13 mouse cellular contexts compared by ENCODE assay signal in the genomic region with DNA sequence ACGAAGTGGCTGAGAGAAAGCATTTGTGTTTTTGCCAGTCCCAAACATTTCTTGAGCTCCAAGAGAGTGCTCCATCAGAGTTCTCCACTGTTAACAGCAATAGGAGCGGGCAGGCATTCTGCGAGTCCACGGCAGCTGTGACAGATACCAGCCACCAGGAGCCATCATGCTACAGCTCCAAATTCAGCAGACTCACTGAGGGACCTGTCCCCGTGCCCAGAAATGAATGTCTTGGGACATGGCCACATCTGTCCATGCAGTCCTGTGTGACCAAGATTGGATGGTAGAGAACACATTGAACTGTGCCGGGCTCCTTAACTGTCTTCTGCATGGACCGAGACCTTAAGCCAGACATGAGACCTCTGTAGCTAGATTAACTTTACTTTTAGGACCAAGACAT. TPM values are rescaled to one million over a fixed set of nuclear protein-coding genes. Genes with fewer than 3 reads are reported as not detected.
DNase-seq lines count a peak whose midpoint lies in the region; ATAC-seq and TF ChIP-seq lines count a peak whose summit lies in the region.
"Had no signal": no experiment of that assay in that cellular context is flagged by ENCODE, and none has a peak within 500 bp of the region (broad histone marks: within the 10 kb centered on the region; RNA-seq: fewer than 3 reads in every experiment).

No protein-coding gene starts in this region.

- peak; percentile 30 for DNase-seq in gastrocnemius, adult 18-20 months (ENCODE audit: low spot score)
- DNase-seq in gastrocnemius, postnatal 36 days, result no peak
- DNase-seq in lung, postnatal 25 days (ENCODE audit: low spot score), result no peak
- peak; percentile 64 to 85 for DNase-seq in lung, postnatal 4 days
- no peak for DNase-seq in liver, postnatal 0 days
- DNase-seq: forebrain, postnatal 0 days; kidney, postnatal 36 days had no signal

- peak overlapping the region; percentile 65 for H3K27ac ChIP-seq in lung, embryonic 16.5 days (ENCODE audit: low read length)
- peak overlapping the region; percentile 39 for H3K27ac ChIP-seq in heart, embryonic 16.5 days (ENCODE audit: low read length)
- H3K27ac ChIP-seq in liver, postnatal 0 days (ENCODE audit: low read depth), result no peak overlapping the region
- no peak overlapping the region for H3K27ac ChIP-seq in hindbrain, embryonic 13.5 days
- H3K27ac ChIP-seq: intestine, embryonic 15.5 days had no signal

- 65% methylated on average over 7 of the region's 7 CpGs for WGBS in lung, embryonic 16.5 days
- 59% methylated on average over 7 of the region's 7 CpGs for WGBS in heart, embryonic 16.5 days
- WGBS in liver, postnatal 0 days (ENCODE audit: insufficient replicate concordance), result 76% methylated on average over 7 of the region's 7 CpGs
- 88% methylated on average over 7 of the region's 7 CpGs for WGBS in hindbrain, embryonic 13.5 days

- no peak overlapping the region for H3K4me2 ChIP-seq in lung, embryonic 16.5 days (ENCODE audit: low read depth, low read length)
- H3K4me2 ChIP-seq in heart, embryonic 16.5 days (ENCODE audit: low read depth, low read length), result no peak overlapping the region
- no peak overlapping the region for H3K4me2 ChIP-seq in liver, postnatal 0 days (ENCODE audit: low read depth, low read length)
- H3K4me2 ChIP-seq in hindbrain, embryonic 13.5 days, result no peak overlapping the region
- H3K4me2 ChIP-seq: intestine, embryonic 15.5 days; liver, embryonic 11.5 days had no signal

- no peak for TF ChIP-seq CTCF in liver, postnatal 0 days (IDR thresholded peaks at IDR 0.05; ENCODE audit: low read depth)

- ATAC-seq in lung, embryonic 16.5 days (ENCODE audit: low read depth), result peak; percentile 55
- peak; percentile 42; the same call in 1 of the 2 replicates for ATAC-seq in heart, embryonic 16.5 days (replicated peaks; ENCODE audit: extremely low read depth, insufficient read depth, low FRiP score)
- ATAC-seq in liver, postnatal 0 days, result no peak
- no peak for ATAC-seq in hindbrain, embryonic 13.5 days (ENCODE audit: low FRiP score)
- ATAC-seq: forebrain, postnatal 0 days; intestine, embryonic 15.5 days had no signal

- intact Hi-C loops in gastrocnemius, postnatal 36 days (cut with DNase I), result loop anchor here (5.0 kb wide), 1 partner anchor 99 kb away; the partner anchor contains the start of gene Gfod1

- no peaks in the 10 kb centered on the region for H3K36me3 ChIP-seq in lung, embryonic 16.5 days (ENCODE audit: control insufficient read depth, insufficient read depth, low read length)
- peaks cover 5% of the 10 kb centered on the region; the same call in 1 of the 2 replicates for H3K36me3 ChIP-seq in heart, embryonic 16.5 days (ENCODE audit: control insufficient read depth, insufficient read depth)
- H3K36me3 ChIP-seq in liver, postnatal 0 days (replicated peaks; ENCODE audit: insufficient read depth, low read length), result peaks cover 9% of the 10 kb centered on the region; the same call in 1 of the 2 replicates
- peaks cover 9% of the 10 kb centered on the region for H3K36me3 ChIP-seq in hindbrain, embryonic 13.5 days
- H3K36me3 ChIP-seq: intestine, embryonic 15.5 days had no signal

- no peak for TF ChIP-seq EP300 in liver, postnatal 0 days (IDR thresholded peaks at IDR 0.05; ENCODE audit: low read depth)

- no peak overlapping the region for H3K4me3 ChIP-seq in lung, embryonic 16.5 days (ENCODE audit: low read length)
- no peak overlapping the region for H3K4me3 ChIP-seq in heart, embryonic 16.5 days (ENCODE audit: low read length)
- no peak overlapping the region for H3K4me3 ChIP-seq in liver, postnatal 0 days (ENCODE audit: low read depth, low read length)
- H3K4me3 ChIP-seq in hindbrain, embryonic 13.5 days, result no peak overlapping the region
- H3K4me3 ChIP-seq: intestine, embryonic 15.5 days; myocyte had no signal

- no peaks in the 10 kb centered on the region for H3K9me3 ChIP-seq in lung, embryonic 16.5 days (ENCODE audit: control insufficient read depth, low read length)
- no peaks in the 10 kb centered on the region for H3K9me3 ChIP-seq in heart, embryonic 16.5 days (replicated peaks; ENCODE audit: control insufficient read depth, low read length)
- H3K9me3 ChIP-seq in liver, postnatal 0 days (ENCODE audit: low read length), result no peaks in the 10 kb centered on the region
- H3K9me3 ChIP-seq in hindbrain, embryonic 13.5 days, result no peaks in the 10 kb centered on the region
- H3K9me3 ChIP-seq: intestine, embryonic 15.5 days had no signal

- H3K4me1 ChIP-seq in lung, embryonic 16.5 days (replicated peaks; ENCODE audit: control insufficient read depth, insufficient read depth, low read length), result peaks cover 21% of the 10 kb centered on the region
- H3K4me1 ChIP-seq in heart, embryonic 16.5 days (ENCODE audit: control insufficient read depth, insufficient read depth, low read length), result peaks cover 11% of the 10 kb centered on the region
- H3K4me1 ChIP-seq in liver, postnatal 0 days (ENCODE audit: insufficient read depth), result peaks cover 10% of the 10 kb centered on the region
- H3K4me1 ChIP-seq in hindbrain, embryonic 13.5 days (replicated peaks), result peaks cover 12% of the 10 kb centered on the region; the same call in 1 of the 2 replicates
- H3K4me1 ChIP-seq: intestine, embryonic 15.5 days had no signal

- H3K9ac ChIP-seq in lung, embryonic 16.5 days (ENCODE audit: low read length), result no peak overlapping the region
- no peak overlapping the region for H3K9ac ChIP-seq in heart, embryonic 16.5 days (ENCODE audit: low read length)
- H3K9ac ChIP-seq in liver, postnatal 0 days (replicated peaks), result no peak overlapping the region
- no peak overlapping the region for H3K9ac ChIP-seq in hindbrain, embryonic 13.5 days
- H3K9ac ChIP-seq: forebrain, postnatal 0 days; intestine, embryonic 15.5 days had no signal

- H3K27me3 ChIP-seq in lung, embryonic 16.5 days (ENCODE audit: control insufficient read depth, insufficient read depth, low read depth, low read length), result no peaks in the 10 kb centered on the region
- peaks cover 6% of the 10 kb centered on the region; the same call in 1 of the 2 replicates for H3K27me3 ChIP-seq in heart, embryonic 16.5 days (ENCODE audit: control insufficient read depth, insufficient read depth, low read length)
- no peaks in the 10 kb centered on the region for H3K27me3 ChIP-seq in liver, postnatal 0 days (ENCODE audit: insufficient read depth, low read length)
- H3K27me3 ChIP-seq in hindbrain, embryonic 13.5 days, result no peaks in the 10 kb centered on the region
- H3K27me3 ChIP-seq: intestine, embryonic 15.5 days had no signal

RNA-seq across cellular contexts. Expression of gene Tbc1d7, which starts 31.9 kb away (rescaled TPM):
- total RNA-seq in gastrocnemius, adult 18-20 months (2021), result 10 to 100 TPM; 23.4 to 26.3 TPM
- total RNA-seq in gastrocnemius, postnatal 36 days (2021), result 10 to 100 TPM; 26.0 to 26.4 TPM
- 44.4 and 47.3 TPM in 2 replicates for polyA plus RNA-seq in lung, embryonic 16.5 days (2015; fragmentation: Nextera tagmentation; extraction: Ambion mirVana)
- polyA plus RNA-seq in heart, embryonic 16.5 days (2015; fragmentation: Nextera tagmentation; extraction: Ambion mirVana), result 57.7 and 57.8 TPM in 2 replicates
- 11.7 and 12.9 TPM in 2 replicates for polyA plus RNA-seq in liver, postnatal 0 days (2015; fragmentation: Nextera tagmentation; extraction: Ambion mirVana)
- polyA plus RNA-seq in hindbrain, embryonic 13.5 days (2015; fragmentation: Nextera tagmentation; extraction: Ambion mirVana), result 85.2 and 85.7 TPM in 2 replicates

Comparison
In these comparisons a context has a peak if more than half of its experiments do, and no peak if none do; other contexts are left out.
1. DNase-seq: peak in gastrocnemius, adult 18-20 months (single experiment) and lung, postnatal 4 days (2 of 2); none in gastrocnemius, postnatal 36 days (0 of 2), lung, postnatal 25 days (single experiment) and liver, postnatal 0 days (single experiment).
2. ATAC-seq: peak in lung, embryonic 16.5 days (single experiment) and heart, embryonic 16.5 days (single experiment); none in liver, postnatal 0 days (single experiment) and hindbrain, embryonic 13.5 days (single experiment).
3. H3K27ac ChIP-seq: peak in lung, embryonic 16.5 days (single experiment) and heart, embryonic 16.5 days (single experiment); none in liver, postnatal 0 days (single experiment) and hindbrain, embryonic 13.5 days (single experiment).